Mouse (Mus musculus) hindbrain, embryonic 16.5 days (tissue): ENCODE data around the gene Zfp106. TPM values are rescaled to one million over a fixed set of nuclear protein-coding genes. Genes with fewer than 3 reads are reported as not detected.
"Not testable (repeated sequence)": the region's sequence is repeated elsewhere in the genome, so short reads cannot be mapped to it uniquely, and the experiment has no call there.

ENCODE experiments used
- ATAC-seq: fragments of 200-750 bp; cut with Nextera tagmentation; 2 replicates; pipeline ENCODE4 v1.8.0; 2017; ENCODE audit warnings: moderate TSS enrichment, moderate library complexity
- H3K27ac ChIP-seq: fragments of 300-500 bp; sonication (generic); 2 replicates; pipeline ENCODE4 v1.5.1; 2014; ENCODE audit warnings: low read depth, mild to moderate bottlenecking, control low read depth, low read length, moderate library complexity
- H3K27me3 ChIP-seq: fragments of 300-500 bp; sonication (generic); replicated peaks from 2 replicates; pipeline ENCODE4 v1.6.1; 2014; ENCODE audit warnings: low read length; ENCODE audit not compliant: control insufficient read depth, insufficient read depth
- H3K36me3 ChIP-seq: fragments of 300-500 bp; sonication (generic); 2 replicates; pipeline ENCODE4 v1.6.1; 2014; ENCODE audit warnings: mild to moderate bottlenecking, low read length, moderate library complexity, mixed read lengths; ENCODE audit not compliant: control insufficient read depth, insufficient read depth
- H3K4me1 ChIP-seq: fragments of 300-500 bp; sonication (generic); 2 replicates; pipeline ENCODE4 v1.6.1; 2014; ENCODE audit warnings: low read depth, low read length; ENCODE audit not compliant: control insufficient read depth, insufficient read depth
- H3K4me2 ChIP-seq: fragments of 300-500 bp; sonication (generic); 2 replicates; pipeline ENCODE4 v1.6.1; 2014; ENCODE audit warnings: mild to moderate bottlenecking, low read length, control low read depth, moderate library complexity
- H3K4me3 ChIP-seq: fragments of 300-500 bp; sonication (generic); 2 replicates; pipeline ENCODE4 v1.5.1; 2014; ENCODE audit warnings: mild to moderate bottlenecking, low read length, control low read depth, moderate library complexity
- H3K9ac ChIP-seq: fragments of 300-500 bp; sonication (generic); 2 replicates; pipeline ENCODE4 v1.6.1; 2014; ENCODE audit warnings: low read depth, mild to moderate bottlenecking, control low read depth, low read length, moderate library complexity
- H3K9me3 ChIP-seq: fragments of 300-500 bp; sonication (generic); 2 replicates; pipeline ENCODE4 v1.6.1; 2014; ENCODE audit warnings: mild to moderate bottlenecking, low read length, moderate library complexity; ENCODE audit not compliant: control insufficient read depth
- WGBS: fragments of 180-500 bp; shearing (Covaris S2); extraction: QIAGEN DNeasy Blood & Tissue Kit; methylation state at CpG from one replicate; pipeline ENCODE4 v1.1.7; 2014; 5-methylcytosine and 5-hydroxymethylcytosine counted together
- polyA plus RNA-seq: library from polyadenylated mRNA; unstranded; fragments of >200 nt; fragmentation: Nextera tagmentation; extraction: Ambion mirVana; gene quantifications from 2 replicates; pipeline ENCODE4 v1.2.1, GENCODE M21; 2015

Gene Zfp106
- polyA plus RNA-seq, 1 experiment from 2014 or later: 31.7 TPM

GRCm38 (mm10) chr2:120577799-120578198 lies 14.2 kb upstream of the Zfp106 start:
- no peak overlapping the region for H3K27ac ChIP-seq
- no peaks in the 10 kb centered on the region for H3K9me3 ChIP-seq
- no peak for ATAC-seq
- no peak overlapping the region for H3K9ac ChIP-seq
- no peaks in the 10 kb centered on the region for H3K4me1 ChIP-seq
- no peak overlapping the region for H3K4me2 ChIP-seq
- H3K36me3 ChIP-seq: no peaks in the 10 kb centered on the region
- H3K27me3 ChIP-seq: no peaks in the 10 kb centered on the region
- WGBS: 81% methylated on average over 4 of the region's 4 CpGs
- H3K4me3 ChIP-seq: no peak overlapping the region

DNA sequence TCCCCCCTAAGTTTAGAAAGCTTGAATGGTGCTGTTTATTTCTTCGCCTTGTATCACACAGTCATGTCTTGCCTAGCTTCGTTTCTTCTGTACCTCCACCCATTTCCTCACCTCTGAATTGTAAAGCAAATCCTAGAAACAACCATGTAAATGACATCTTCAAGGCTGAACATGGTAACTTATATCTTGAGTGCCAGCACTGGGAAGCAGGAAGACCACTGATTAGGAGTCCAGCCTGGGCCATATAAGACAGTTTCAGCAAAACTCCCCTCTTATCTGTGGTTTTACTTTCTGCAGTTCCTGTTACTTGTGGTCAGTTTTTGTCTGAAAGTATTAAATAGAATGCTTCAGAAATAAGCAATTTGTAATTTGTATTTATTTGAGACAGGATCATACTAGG lies 12.3 kb upstream of the Zfp106 start:
- Histone ChIP-seq H3K4me2 (no peak overlapping the region), H3K9me3 (no peaks in the 10 kb centered on the region)
- no peak for ATAC-seq

GRCm38 (mm10) chr2:120575121-120575520 lies 11.5 kb upstream of the Zfp106 start:
- Histone ChIP-seq H3K27me3 (no peaks in the 10 kb centered on the region), H3K4me1 (no peaks in the 10 kb centered on the region), H3K9me3 (no peaks in the 10 kb centered on the region), H3K9ac (no peak overlapping the region), H3K27ac (no peak overlapping the region), H3K4me2 (no peak overlapping the region), H3K4me3 (no peak overlapping the region), H3K36me3 (peaks cover 2% of the 10 kb centered on the region; the same call in 1 of the 2 replicates)
- 88% methylated on average over 3 of the region's 3 CpGs for WGBS
- ATAC-seq: no peak

More for the DNA sequence above, 12.3 kb upstream of the Zfp106 start:
- 94% methylated on average over 2 of the region's 2 CpGs for WGBS
- Histone ChIP-seq H3K36me3 (peaks cover 2% of the 10 kb centered on the region; the same call in 1 of the 2 replicates), H3K27me3 (no peaks in the 10 kb centered on the region), H3K9ac (no peak overlapping the region), H3K27ac (no peak overlapping the region), H3K4me3 (no peak overlapping the region), H3K4me1 (no peaks in the 10 kb centered on the region)

DNA sequence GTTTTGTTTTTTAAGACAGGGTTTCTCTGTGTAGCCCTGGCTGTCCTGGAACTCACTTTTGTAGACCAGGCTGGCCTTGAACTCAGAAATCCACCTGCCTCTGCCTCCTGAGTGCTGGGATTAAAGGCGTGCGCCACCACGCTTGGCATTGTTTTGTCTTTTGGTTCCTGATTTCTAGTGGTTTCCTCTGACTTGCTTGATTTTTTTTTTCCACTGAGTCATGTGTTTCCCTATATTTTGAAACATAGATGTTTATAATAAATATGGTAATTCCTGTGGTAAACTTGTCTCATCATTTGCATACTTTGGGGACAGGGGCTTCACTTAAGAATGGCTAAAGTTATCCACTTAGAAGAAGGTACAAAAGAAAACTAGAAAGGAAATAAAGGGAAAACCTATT lies 8.5 kb upstream of the Zfp106 start:
- not testable (repeated sequence) for H3K4me1 ChIP-seq, H3K4me3 ChIP-seq

GRCm38 (mm10) chr2:120571081-120571480 lies 7.4 kb upstream of the Zfp106 start:
- no peak for ATAC-seq
- Histone ChIP-seq H3K9ac (no peak overlapping the region), H3K9me3 (no peaks in the 10 kb centered on the region), H3K27me3 (no peaks in the 10 kb centered on the region), H3K4me2 (no peak overlapping the region), H3K4me3 (no peak overlapping the region), H3K4me1 (peaks cover 11% of the 10 kb centered on the region), H3K36me3 (peaks cover 2% of the 10 kb centered on the region; the same call in 1 of the 2 replicates), H3K27ac (no peak overlapping the region)
- WGBS: 96% methylated on average over 3 of the region's 3 CpGs

More for the DNA sequence above, 8.5 kb upstream of the Zfp106 start:
- H3K9me3 ChIP-seq, H3K36me3 ChIP-seq, H3K27ac ChIP-seq, H3K9ac ChIP-seq, ATAC-seq, H3K4me2 ChIP-seq, H3K27me3 ChIP-seq: not testable (repeated sequence)
- 96% methylated on average over 3 of the region's 3 CpGs for WGBS

- under 1% methylated on average over 22 of the region's 22 CpGs for WGBS
- H3K4me3 ChIP-seq: peak overlapping the region; percentile 87
- H3K9me3 ChIP-seq: no peaks in the 10 kb centered on the region
- peaks cover 12% of the 10 kb centered on the region for H3K4me1 ChIP-seq
- H3K9ac ChIP-seq: peak overlapping the region; percentile 84
- H3K4me2 ChIP-seq: peak overlapping the region; percentile 88
- H3K27ac ChIP-seq: peak overlapping the region; percentile 82
- H3K36me3 ChIP-seq: peaks cover 2% of the 10 kb centered on the region; the same call in 1 of the 2 replicates
- no peaks in the 10 kb centered on the region for H3K27me3 ChIP-seq
- ATAC-seq: peak; percentile 77
Measured at GRCm38 (mm10) chr2:120567798-120568320, 4.2 kb upstream of the Zfp106 start.

DNA sequence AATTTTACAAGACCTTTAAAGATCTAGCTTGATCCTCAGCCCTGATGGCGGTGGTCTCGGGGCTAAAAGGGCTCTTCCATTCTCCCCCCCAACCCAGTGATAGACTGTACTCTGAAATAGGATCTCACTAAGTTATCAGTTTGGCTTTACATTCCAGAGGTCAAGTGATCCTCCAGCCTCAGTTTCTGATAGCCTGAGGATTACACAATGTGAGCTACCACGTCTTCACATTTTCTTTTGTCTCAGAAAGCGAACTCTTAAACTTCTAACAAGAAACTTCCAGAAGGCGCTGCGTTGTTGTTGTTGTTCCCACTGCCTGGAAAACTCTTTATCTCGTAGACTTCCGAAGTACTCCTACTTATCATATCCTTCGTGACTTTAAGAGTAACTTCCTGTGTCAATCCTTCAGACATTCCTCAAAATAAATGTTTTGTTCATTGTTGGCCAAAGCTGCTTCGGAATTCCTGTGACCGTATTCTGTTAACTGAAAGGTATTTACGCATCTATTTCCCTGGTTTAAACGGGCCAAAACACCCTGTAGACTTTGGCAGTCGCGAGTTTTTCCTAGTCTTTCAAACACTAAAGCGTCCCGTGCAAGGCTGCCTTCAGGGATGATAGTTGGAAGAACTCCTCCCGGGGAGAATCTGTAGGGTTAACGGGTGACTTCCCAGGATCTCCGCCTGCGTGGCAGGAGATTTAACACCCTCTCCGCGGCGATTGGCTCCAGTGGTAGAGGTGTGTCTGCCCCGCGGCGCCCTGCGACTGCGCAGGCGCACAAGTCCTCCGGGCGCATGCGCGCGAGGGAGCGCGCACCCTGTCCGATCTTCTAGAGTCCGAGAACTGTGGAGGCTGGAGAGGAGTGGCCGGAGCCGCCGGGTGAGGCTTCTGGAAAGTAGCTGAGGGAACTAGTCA lies 3.5 kb upstream of the Zfp106 start, which contains the start of gene Snap23:
Snap23 (plus strand) TSS at position 786 of the 912 bp plus-strand sequence.
- 1% methylated on average over 42 of the region's 42 CpGs for WGBS
- H3K9me3 ChIP-seq: no peaks in the 10 kb centered on the region
- H3K27me3 ChIP-seq: no peaks in the 10 kb centered on the region
- ATAC-seq: peak; percentile 95
- H3K4me2 ChIP-seq: peak within 1 kb of the TSS; percentile 88
- H3K36me3 ChIP-seq: peaks cover 2% of the 10 kb centered on the region; the same call in 1 of the 2 replicates
- peak within 1 kb of the TSS; percentile 82 for H3K27ac ChIP-seq
- peak within 1 kb of the TSS; percentile 87 for H3K4me3 ChIP-seq
- peaks cover 19% of the 10 kb centered on the region for H3K4me1 ChIP-seq
- peak within 1 kb of the TSS; percentile 84 for H3K9ac ChIP-seq

- no peak overlapping the region for H3K4me3 ChIP-seq
- no peaks in the 10 kb centered on the region for H3K27me3 ChIP-seq
- no peak overlapping the region for H3K27ac ChIP-seq
- H3K4me2 ChIP-seq: no peak overlapping the region
- no peak for ATAC-seq
- no peak overlapping the region for H3K9ac ChIP-seq
- WGBS: 84% methylated on average over 2 of the region's 2 CpGs
- H3K9me3 ChIP-seq: no peaks in the 10 kb centered on the region
- H3K36me3 ChIP-seq: no peaks in the 10 kb centered on the region
- H3K4me1 ChIP-seq: peaks cover 22% of the 10 kb centered on the region
Measured at GRCm38 (mm10) chr2:120565363-120565762, 1.7 kb upstream of the Zfp106 start.

DNA sequence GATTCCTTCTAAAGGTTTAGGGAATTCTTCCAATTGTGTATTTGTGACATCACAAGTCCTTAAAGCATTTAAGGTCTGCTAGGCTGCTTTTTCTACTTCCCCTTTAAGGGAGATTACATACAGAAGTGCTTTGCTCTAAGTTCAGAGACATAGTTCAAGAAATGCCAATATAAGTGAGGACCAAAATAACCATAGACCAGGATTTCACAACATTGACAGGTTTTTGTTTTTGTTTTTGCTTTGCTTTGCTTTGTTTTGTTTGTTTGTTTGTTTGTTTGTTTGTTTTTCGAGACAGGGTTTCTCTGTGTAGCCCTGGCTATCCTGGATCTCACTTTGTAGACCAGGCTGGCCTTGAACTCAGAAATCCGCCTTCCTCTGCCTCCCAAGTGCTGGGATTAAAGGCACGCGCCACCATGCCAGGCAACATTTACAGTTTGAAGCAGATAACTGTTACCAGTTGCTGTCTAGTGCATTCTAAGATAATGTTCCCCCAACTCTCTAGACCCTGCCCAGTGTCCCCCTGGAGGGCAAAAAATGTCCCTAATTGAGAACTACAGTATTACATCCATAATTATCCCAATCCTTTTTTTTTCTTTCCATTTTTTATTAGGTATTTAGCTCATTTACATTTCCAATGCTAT lies 1.0 kb upstream of the Zfp106 start:
- peaks cover 22% of the 10 kb centered on the region for H3K4me1 ChIP-seq
- H3K4me3 ChIP-seq, H3K27me3 ChIP-seq, ATAC-seq, H3K27ac ChIP-seq, H3K4me2 ChIP-seq, H3K9me3 ChIP-seq, H3K9ac ChIP-seq, H3K36me3 ChIP-seq: not testable (repeated sequence)
- 93% methylated on average over 4 of the region's 4 CpGs for WGBS
